Mouse (Mus musculus) mouse trophoblast stem cell (cell line): Measurements from ENCODE around the gene Gm6793.

Experiments used
- in situ Hi-C, 2 experiments: fragments of 300-500 bp; cut with MseI, MboI; formaldehyde crosslinking; loops; 2 replicates in 1 of 2; 3 replicates in 1 of 2; pipeline ENCODE4 v1.15.1; 2025

Gene Gm6793

DNA sequence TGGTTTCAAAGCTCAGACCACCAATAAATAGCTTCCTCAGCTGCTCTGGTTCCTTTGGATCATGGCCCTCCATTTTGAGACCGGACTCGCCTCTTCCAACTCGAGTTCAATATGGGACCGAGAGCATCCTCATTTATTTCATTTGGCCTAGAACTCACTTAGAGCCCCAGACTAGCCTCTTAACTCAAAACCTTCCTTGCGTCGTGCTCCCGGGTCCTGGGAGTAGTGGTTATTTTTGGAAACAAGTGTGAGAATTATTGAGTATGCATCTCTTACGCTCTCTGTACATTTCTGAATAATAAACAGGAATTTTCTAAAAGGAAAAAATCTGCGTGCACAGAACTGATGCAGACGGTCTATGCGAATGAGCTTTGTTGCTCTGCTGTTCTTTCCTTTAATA, at the start of gene Gm6793:
Gene Gm6793, minus strand, starts transcription at position 101 of the 400 bp plus-strand sequence.
- in situ Hi-C loops, result no loop called here

DNA sequence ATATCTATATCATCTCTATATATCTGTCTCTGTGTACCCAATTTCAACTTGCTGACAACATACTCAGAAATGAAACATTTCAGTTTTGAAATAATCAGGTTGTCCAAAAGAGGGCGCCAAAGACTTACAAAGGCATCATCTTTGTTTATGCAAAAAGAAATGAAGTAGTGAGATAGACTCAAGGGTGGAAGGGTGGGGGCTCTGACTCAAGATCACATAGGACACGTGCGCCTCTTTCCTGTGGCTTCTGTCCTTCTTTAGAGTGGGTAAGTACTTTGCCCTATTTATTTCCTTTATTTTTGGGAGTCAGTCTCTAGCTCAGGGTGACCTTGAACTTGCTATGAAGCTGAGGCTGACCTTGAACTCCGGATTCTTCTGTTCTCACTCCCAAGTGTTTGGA, 46.5 kb upstream of the Gm6793 start:
- in situ Hi-C loops, result loop anchor here in 1 of 2 experiments (10.0 kb wide), 1 partner anchor 273 kb away; no protein-coding TSS in a partner anchor

DNA sequence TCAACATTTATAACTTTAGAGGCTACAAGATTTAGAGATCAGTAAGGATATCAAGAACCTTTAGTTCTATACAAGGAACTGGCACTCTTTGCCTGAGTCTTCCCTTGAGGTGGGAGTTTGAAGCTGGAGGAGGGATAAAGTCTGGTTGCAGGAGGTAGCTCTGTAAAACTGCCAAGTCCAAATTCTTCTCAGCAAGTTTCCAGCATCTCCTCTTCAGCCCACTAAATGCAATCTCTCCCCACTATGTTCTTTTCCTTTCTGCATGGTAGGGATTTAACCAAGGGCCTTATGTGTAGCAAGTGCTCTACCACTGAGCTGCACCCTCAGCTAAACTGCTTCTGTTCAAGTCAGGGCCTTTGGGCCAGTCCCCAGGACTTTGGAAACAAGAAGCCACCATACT, 39.6 kb upstream of the Gm6793 start:
- in situ Hi-C loops, result no loop called here

DNA sequence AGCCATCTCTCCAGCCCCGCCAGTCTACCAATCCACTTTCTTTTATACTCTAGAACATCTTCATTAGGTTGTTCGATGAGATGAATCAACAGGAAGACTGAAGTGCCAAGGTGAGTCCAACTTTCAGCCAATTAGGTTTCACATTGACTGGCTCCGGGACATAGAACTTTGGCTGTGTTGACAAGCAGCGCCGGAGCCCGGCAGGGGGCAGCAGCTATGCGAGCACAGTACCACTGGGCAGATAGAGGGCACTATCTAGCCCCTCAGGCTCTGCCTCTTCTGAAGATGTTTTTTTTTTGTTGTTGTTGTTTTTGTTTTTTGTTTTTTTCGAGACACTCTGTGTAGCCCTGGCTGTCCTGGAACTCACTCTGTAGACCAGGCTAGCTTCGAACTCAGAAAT, 36.7 kb upstream of the Gm6793 start:
- in situ Hi-C loops, result no loop called here

DNA sequence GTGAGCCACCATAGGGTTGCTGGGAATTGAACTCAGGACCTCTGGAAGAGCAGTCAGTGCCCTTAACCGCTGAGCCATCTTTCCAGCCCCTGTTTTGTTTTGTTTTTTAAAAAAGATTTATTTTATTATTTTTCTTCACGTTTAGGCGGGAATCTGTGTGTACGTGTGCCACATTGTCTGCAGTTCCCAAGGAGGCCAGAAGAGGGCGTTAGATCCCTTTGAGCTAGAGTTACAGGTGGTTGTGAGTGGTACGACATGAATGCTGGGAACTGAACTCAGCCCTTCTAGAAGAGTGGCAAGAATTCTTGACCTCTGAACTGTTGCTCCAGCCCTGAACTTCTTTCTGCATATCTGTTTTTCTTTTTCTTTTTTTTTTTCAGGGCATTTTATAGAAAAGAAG, 35.1 kb upstream of the Gm6793 start:
- in situ Hi-C loops, result no loop called here

DNA sequence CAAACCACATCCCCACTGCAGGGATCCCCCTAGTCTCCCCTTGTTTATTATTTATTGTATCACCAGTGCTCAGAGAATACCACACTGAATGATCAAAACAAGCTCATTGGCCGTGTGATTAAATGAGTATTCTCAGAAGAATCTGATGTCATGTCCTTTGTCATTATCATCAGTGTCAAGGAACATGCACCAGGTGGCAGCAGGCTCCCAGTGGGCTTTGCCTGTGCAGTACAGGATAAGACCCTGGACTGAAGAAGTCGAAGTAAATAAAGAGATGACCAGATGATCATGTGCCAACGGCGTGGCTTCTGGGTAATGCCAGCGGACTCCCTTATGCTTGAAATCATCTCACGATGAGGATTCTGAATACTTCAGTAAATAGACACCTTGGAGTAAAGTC, 33.5 kb upstream of the Gm6793 start:
- in situ Hi-C loops, result no loop called here

DNA sequence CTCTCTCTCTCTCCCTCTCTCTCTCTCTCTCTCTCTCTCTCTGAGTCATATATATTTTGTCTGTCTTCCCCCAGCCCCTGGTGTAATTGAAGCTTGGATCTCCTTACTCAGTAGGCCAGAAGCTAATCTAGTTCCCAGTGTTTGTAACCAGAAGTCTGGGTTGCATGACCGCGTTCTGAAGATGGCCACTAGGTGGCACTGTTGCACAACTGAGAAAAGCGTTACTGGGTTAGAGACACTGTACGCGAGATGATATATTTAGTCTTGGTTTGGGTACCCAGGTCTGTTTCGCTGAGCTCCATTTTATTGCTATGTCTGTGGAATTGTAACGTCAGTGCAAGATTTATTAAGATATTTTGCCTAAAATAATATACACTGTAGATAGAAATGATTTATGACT, 31.1 kb upstream of the Gm6793 start:
- in situ Hi-C loops, result no loop called here

DNA sequence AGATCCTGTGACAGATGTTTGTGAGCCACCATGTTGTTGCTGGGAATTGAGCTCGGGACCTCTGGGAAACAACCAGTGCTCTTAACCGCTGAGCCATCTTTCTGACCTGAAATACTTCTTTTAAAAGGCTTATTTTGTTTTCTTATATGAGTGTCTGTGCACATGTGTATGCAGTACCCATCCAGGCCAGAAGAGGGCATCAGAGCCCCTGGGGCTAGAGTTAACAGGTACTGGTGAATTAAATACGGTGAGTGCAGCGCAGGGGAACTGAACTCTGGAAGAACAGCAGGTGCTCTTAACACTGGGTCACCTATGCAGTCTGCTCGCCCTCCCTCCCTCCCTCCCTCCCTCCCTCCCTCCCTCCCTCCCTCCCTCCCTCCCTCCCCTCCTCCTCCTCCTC, 30.3 kb upstream of the Gm6793 start:
- in situ Hi-C loops, result no loop called here

DNA sequence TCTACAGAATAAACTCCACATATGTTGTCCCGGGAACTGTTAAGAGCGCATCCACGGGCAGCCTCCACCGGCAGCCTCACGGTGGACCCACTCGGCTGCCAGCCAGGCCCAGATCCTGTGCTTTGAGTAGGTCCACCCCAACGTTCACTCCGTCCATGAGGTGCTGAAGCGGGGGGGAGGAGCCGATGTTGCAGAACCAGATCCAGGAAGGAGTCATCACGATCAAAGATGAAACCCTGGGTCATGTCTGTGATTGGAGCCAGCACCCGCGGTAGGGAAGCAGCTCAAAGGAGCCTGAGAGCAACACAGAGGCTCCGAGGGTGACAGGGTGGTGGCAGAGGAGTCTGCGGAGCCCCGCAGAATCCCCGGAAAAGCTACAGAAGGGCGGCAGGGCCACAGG, 22.7 kb upstream of the Gm6793 start:
- in situ Hi-C loops, result no loop called here

DNA sequence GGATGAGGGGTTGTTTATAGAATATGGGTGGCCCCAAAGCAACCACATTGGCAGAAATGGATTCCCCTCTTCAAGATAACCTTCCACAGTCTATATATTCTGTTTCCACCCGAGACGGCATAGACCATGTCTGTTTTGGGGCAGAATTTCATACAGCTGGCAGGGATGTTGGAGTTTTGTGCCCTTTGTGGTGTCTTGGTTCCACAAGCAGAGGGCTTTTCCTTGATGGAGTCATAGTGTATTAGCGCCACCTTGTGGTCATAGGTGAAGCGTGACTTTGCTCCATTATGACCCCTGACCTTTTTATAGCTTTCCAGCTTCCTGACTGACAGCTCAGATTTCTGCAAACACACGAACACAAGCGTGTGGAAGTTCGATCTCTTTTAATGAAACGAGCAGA, 19.8 kb upstream of the Gm6793 start:
- in situ Hi-C loops, result no loop called here

DNA sequence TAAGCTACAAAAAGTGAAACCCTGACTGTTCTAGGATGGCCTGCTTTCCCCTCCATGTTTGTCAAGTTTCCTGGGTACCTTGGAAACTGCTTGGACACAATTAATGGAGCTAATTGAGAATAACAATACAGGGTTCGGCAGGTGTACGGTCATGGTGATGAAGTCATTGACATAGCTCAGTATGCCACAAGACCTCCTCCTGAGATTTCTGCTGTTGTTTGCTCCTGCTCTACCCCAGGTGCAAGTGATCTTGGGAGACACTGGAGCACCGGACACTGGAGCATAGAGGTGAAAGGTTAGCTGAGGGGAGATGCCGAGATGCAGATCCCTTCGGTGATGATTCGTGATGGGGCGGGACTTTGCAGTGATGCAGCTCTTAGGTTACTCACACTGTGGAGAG, 18.2 kb upstream of the Gm6793 start:
- in situ Hi-C loops, result no loop called here

DNA sequence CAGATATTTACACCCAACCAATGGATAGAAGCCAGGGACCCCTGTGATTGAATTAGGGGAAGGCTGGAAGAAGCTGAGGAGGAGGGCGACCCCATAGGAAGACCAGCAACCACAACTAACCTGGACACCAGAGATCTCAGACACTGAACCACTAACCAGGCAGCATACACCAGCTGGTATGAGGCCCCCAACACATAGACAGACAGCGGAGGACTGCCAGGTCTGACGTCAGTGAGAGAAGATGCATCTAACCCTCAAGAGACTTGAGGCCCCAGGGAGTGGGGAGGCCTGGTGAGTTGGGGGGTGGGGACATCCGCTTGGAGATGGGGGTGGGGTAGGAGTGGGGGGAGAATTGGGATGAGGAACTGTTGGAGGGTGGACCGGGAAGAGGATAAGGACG, 15.8 kb upstream of the Gm6793 start:
- in situ Hi-C loops, result no loop called here

DNA sequence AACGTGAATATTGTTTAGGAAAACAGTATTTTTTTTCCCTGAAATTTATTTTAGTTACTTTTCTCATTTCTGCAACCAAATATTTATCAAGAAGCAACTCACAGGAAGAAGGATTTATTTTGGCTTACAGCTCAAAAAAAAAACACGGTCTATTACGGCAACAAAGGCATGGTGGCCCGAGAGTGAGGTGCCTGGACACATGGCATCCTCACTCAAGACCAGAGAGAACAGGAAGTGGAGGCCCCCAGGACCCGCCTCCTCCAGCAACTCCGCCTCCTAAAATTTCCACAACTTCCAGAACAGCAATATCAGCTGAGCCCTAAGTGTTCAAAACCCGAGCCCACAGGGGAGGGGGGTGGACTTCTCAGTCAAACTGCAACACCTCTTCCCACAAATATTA, 14.6 kb upstream of the Gm6793 start:
- in situ Hi-C loops, result no loop called here

DNA sequence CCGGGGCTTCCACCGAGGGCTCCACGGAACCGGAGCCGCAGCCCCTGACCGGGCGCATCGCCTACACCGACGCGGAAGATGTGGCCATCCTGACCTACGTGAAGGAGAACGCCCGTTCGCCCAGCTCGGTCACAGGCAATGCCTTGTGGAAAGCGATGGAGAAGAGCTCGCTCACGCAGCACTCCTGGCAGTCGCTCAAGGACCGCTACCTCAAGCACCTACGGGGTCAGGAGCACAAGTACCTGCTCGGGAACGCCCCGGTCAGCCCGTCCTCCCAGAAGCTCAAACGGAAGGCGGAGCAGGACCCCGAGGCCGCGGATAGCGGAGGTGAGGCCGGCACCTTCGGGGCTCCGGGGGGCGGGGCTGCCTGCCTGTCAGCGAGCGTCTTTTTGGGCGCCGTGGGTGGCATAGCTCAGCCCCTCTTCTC, 3.0 kb downstream of the Gm6793 start:
- in situ Hi-C loops, result no loop called here

DNA sequence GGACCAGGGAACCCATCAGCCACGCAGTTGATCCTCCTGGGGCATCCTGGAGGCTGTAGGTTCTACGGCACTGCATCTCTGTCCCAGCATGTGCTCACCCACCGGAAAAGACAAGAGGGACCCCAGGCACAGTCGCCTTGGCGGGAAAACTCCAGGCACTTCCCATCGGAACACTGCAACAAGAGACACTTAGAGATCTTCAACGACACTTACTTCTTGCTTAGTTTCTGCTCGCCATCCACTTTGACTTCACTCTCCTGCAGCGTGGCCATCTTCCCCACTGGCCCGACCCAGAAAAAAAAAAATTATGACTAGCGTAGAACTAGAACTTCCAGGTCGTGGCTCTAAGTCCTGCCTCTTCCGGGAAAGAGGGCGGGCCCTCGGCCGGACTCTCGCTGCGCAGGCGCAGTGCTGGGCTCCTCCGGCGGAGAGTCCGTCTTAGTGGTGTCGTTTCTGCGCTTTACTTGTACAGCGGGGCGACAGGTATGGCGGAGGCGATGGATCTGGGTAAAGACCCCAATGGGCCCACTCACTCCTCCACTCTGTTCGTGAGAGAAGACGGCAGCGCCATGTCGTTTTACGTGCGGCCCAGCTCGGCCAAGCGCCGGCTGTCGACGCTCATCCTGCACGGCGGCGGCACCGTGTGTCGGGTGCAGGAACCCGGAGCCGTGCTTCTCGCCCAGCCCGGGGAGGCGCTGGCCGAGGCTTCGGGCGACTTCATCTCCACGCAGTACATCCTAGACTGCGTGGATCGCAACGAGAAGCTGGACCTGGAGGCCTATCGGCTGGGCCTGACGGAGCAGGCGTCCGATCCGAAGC, 3.6 kb downstream of the Gm6793 start, which contains the start of the genes Kars and Terf2ip:
Gene Kars, minus strand, starts transcription at position 327 of the 819 bp plus-strand sequence.
Gene Terf2ip, plus strand, starts transcription at position 402 of the 819 bp plus-strand sequence.
- in situ Hi-C loops, result no loop called here

DNA sequence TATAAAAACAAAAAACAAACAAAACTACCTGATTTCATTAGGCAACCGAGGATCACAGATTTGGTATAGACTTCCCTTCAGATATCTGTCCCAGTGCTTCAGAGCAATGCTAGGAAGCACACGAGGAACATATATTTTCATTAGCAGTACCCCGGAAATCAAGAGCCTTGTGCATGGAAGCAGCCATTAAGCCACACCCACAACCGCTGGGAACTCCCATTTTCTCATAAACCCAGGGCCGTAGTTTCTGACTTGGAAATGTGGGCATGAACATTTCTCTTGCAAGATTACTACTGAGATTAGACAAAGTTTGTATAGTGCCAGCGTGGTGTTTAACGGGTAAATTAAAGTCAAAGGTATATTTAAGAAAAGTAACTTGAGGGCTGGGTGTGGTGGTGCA, 5.3 kb downstream of the Gm6793 start:
- in situ Hi-C loops, result no loop called here

DNA sequence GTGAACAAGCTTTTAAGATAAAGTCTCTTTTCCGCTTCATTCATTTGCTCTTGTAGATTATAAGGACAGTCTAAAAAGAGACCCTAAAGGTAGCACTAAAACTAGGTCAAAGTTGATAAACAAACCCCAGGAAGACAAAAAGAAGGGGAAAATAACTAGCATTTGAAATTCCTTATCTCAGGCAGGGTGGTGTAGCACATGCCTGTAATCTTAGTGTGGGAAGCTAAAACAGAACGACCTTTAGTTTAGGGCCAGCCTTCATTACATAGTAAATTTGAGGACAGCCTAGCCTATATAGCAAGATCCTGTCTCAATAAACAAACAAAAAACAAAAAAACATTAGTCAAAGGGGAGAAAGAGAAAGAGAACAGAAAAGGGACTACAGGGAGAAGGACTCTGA, 7.2 kb downstream of the Gm6793 start:
- in situ Hi-C loops, result no loop called here

DNA sequence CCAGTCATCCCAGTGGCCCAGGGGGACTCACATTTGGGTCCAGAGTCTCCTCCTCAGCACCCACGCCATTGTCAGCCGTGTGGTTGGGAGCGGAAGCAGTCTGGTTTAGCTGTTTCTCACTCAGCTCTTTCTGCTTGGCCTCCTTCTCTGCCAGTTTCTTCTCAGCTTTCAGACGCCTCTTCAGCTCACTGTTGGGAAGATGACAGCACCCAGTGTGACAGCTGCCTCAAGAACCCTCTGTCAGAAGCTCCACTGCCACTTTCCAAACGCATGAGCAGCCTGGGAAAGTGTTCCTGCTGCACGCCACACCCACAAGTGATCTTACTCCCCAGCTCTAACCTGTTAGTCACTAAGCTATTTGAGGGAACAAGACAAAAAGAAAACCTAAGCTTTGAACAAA, 9.2 kb downstream of the Gm6793 start:
- in situ Hi-C loops, result no loop called here

DNA sequence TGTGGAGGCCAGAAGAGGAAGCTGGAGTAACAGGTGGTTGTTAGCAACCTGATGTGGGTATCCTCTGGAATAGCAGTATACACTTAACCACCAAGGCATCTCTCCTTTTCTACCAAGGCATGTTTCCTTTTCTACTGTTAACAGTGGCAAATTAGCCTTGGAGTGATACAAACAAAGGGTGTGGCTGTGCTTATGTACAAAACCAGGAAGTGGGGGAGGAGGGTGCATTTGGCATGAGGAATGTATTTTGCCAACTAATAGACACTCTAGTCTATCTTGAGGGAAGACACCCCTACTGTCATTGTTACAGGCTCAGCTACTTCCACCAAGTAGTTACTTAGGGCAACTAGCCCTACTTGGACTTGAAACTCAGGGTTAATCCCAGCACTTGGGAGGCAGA, 10.1 kb downstream of the Gm6793 start:
- in situ Hi-C loops, result no loop called here

DNA sequence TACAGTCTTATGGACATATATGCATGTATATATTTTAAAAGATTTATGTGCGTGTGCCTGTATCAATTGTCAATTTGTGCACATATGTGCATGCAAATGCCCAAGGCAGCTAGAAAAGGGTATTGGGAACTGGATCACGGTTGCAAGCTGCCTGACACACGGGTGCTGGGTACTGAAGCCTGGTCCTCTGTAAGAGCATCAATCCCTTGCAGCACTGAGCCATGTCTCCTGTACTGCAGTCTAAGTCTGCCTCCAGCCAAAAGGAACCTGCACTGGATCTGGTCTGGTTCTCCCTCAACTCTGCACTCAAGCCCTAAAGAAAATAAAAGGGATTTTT, 22.2 kb downstream of the Gm6793 start:
- in situ Hi-C loops, result no loop called here

DNA sequence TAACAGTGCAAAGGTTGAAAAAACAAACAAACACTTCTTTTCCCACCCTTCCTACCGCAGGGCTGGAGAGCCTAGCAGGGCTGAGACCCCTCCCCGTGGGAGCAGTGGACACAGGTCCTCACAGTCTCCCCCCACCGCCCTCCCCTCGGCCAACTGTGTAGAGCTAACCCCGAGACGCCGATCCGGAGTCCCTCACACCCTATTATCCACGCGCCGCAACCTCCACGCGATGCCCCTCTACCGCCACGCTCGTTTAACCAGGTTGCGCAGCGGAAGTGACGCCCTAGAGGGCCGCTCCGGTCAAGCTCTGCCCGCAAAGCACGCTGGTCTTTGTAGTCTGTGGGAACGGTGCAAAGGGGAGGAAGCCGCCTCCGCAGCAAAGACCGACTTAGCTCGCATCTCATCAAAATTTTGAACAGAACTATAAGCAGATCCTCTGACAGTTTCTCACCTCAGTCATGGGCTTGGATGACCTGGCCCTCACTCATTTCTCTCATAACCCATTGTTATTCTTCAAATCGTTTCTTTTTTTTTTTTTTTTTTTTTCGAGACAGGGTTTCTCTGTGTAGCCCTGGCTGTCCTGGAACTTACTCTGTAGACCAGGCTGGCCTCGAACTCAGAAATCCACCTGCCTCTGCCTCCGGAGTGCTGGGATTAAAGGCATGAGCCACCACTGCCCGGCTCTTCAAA, 22.7 kb downstream of the Gm6793 start, which contains the start of gene Adat1:
Gene Adat1, minus strand, starts transcription at position 290 of the 690 bp plus-strand sequence.
- in situ Hi-C loops, result no loop called here

DNA sequence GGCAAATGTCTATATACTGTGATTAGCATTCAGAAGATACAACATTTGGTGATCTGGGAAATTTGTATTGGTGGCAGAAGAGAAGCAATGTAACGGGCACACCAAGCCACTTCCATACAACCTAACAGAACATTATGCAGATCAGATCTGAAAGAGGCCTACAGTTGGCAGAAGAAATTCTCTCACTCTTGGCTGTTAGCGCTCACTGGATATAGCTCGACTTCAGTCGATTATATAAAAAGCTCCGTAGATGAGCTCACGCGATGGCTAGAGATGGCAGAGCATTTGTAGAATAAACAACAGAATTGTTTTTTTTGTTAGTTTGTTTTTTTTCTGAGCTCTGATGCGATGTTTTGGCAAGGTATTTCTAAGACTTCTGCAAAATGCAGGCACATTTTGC, 23.6 kb downstream of the Gm6793 start:
- in situ Hi-C loops, result no loop called here

DNA sequence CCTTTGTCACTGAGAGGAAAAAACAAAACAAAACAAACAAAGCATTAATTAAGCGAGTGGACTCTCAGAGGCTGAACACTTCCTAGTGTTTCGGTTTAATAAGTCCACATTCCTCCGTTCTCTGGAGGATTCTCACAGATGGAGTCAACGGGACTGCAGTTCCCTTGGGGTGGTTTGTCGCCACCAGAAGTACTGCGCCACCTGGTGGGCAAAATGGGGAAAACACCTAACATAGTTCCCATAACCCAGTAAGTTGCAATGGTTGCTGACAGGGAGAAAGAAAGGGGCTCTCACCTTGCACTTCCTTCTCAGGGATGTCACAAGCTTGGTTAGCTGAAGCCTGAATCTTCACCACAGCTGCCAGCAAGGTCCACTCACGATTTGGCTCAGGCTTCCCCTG, 24.9 kb downstream of the Gm6793 start:
- in situ Hi-C loops, result no loop called here
